Comparison of ENCODE assay signal across 14 mouse cellular contexts in genomic region chr4:135232563-135232962, GRCm38 (mm10).
"Had no signal": no experiment of that assay in that cellular context is flagged by ENCODE, and none has a peak within 500 bp of the region (broad histone marks: within the 10 kb centered on the region; RNA-seq: fewer than 3 reads in every experiment).

No protein-coding gene starts in this region.

- H3K36me3 ChIP-seq: midbrain, embryonic 13.5 days; neural tube, embryonic 15.5 days had no signal

- H3K9me3 ChIP-seq: liver, embryonic 15.5 days; midbrain, embryonic 13.5 days; neural tube, embryonic 15.5 days had no signal

- H3K9ac ChIP-seq: liver, embryonic 15.5 days; midbrain, embryonic 13.5 days; neural tube, embryonic 15.5 days had no signal

- DNase-seq: kidney, postnatal 14 days; liver; lung, adult 2 months; lung, postnatal 36 days; right cerebral cortex, adult 18-20 months; right cerebral cortex, postnatal 25 days; thymus, postnatal 4 days had no signal

- H3K27ac ChIP-seq: left cerebral cortex, adult 2 months; liver, embryonic 15.5 days; midbrain, embryonic 13.5 days; neural tube, embryonic 15.5 days; stomach, postnatal 0 days had no signal

- H3K27me3 ChIP-seq: liver, embryonic 15.5 days; midbrain, embryonic 13.5 days; neural tube, embryonic 15.5 days had no signal

- H3K4me3 ChIP-seq: left cerebral cortex, adult 2 months; liver, embryonic 15.5 days; midbrain, embryonic 13.5 days; neural tube, embryonic 15.5 days had no signal

- ATAC-seq: intestine, embryonic 16.5 days; lung, postnatal 0 days; midbrain, embryonic 13.5 days had no signal

- H3K4me2 ChIP-seq: liver, embryonic 15.5 days; midbrain, embryonic 13.5 days; neural tube, embryonic 15.5 days had no signal
